Mouse (Mus musculus): ENCODE measurements around the gene R3hdml.

R3hdml gene

GRCm38 (mm10) chr2:163541568-163542182 lies 49.6 kb downstream of the R3hdml start:
- DNase-seq, result no peak

- no peak for DNase-seq
These were observed 50.6 kb downstream of the R3hdml start for GRCm38 (mm10) chr2:163542674-163543073.

- no peak for DNase-seq
These were observed 54.7 kb downstream of the R3hdml start for GRCm38 (mm10) chr2:163546623-163547318.

GRCm38 (mm10) chr2:163548822-163549221 lies 56.7 kb downstream of the R3hdml start:
- DNase-seq, result no peak

- DNase-seq, result no peak
These were observed 57.7 kb downstream of the R3hdml start for GRCm38 (mm10) chr2:163549786-163550185.
